Mouse (Mus musculus) stomach, embryonic 14.5 days (tissue): ENCODE data around the gene Kantr. TPM values are rescaled to one million over a fixed set of nuclear protein-coding genes. Genes with fewer than 3 reads are reported as not detected.
A peak's percentile ranks its signal among the peaks of the same experiment; 100 is the strongest.
"Not testable (repeated sequence)": the region's sequence is repeated elsewhere in the genome, so short reads cannot be mapped to it uniquely, and the experiment has no call there.

Experiments used
- ATAC-seq: fragments of 200-750 bp; cut with Nextera tagmentation; 2 replicates; pipeline ENCODE4 v1.8.0; 2017; ENCODE audit warnings: low read depth, moderate TSS enrichment; ENCODE audit not compliant: insufficient number of reproducible peaks, insufficient read depth, low FRiP score
- H3K27ac ChIP-seq: fragments of 300-500 bp; sonication (generic); 2 replicates; pipeline ENCODE4 v1.5.1; 2014; ENCODE audit warnings: mild to moderate bottlenecking, low read length, moderate library complexity, mixed read lengths
- H3K27me3 ChIP-seq: fragments of 300-500 bp; sonication (generic); 2 replicates; pipeline ENCODE4 v1.6.1; 2014; ENCODE audit warnings: low read length, control low read depth, mixed read lengths; ENCODE audit not compliant: control insufficient read depth, insufficient read depth
- H3K36me3 ChIP-seq: fragments of 300-500 bp; sonication (generic); 2 replicates; pipeline ENCODE4 v1.6.1; 2014; ENCODE audit warnings: mild to moderate bottlenecking, control low read depth, low read length, moderate library complexity, mixed read lengths; ENCODE audit not compliant: control insufficient read depth, insufficient read depth
- H3K4me1 ChIP-seq: fragments of 300-500 bp; sonication (generic); 2 replicates; pipeline ENCODE4 v1.6.1; 2014; ENCODE audit warnings: low read length, control low read depth, mixed read lengths; ENCODE audit not compliant: control insufficient read depth, insufficient read depth
- H3K4me2 ChIP-seq: fragments of 300-500 bp; sonication (generic); replicated peaks from 2 replicates; pipeline ENCODE4 v1.6.1; 2014; ENCODE audit warnings: low read depth, low read length, control low read depth
- H3K4me3 ChIP-seq: fragments of 300-500 bp; sonication (generic); 2 replicates; pipeline ENCODE4 v1.5.1; 2014; ENCODE audit warnings: low read depth, low read length, control low read depth
- H3K9ac ChIP-seq: fragments of 300-500 bp; sonication (generic); replicated peaks from 2 replicates; pipeline ENCODE4 v1.6.1; 2014; ENCODE audit warnings: low read depth, mild to moderate bottlenecking, control low read depth, low read length, moderate library complexity, mixed read lengths
- H3K9me3 ChIP-seq: fragments of 300-500 bp; sonication (generic); 2 replicates; pipeline ENCODE4 v1.6.1; 2016; ENCODE audit warnings: low read depth, low read length, control low read depth; ENCODE audit not compliant: control insufficient read depth
- WGBS: fragments of 180-500 bp; shearing (Covaris S2); extraction: QIAGEN DNeasy Blood & Tissue Kit; methylation state at CpG from one replicate; pipeline ENCODE4 v1.1.7; 2014; 5-methylcytosine and 5-hydroxymethylcytosine counted together
- polyA plus RNA-seq: library from polyadenylated mRNA; unstranded; fragments of >200 nt; fragmentation: Nextera tagmentation; extraction: Ambion mirVana; gene quantifications from 2 replicates; pipeline ENCODE4 v1.2.1, GENCODE M21; 2014

The Kantr gene
- polyA plus RNA-seq, 1 experiment from 2014 or later: 25.9 TPM

GRCm38 (mm10) chrX:152320535-152320934 lies 6.8 kb downstream of the Kantr start:
- no peak for ATAC-seq
- Histone ChIP-seq H3K4me2 (no peak overlapping the region), H3K27ac (no peak overlapping the region), H3K4me3 (no peak overlapping the region), H3K36me3 (no peaks in the 10 kb centered on the region), H3K9ac (no peak overlapping the region), H3K27me3 (no peaks in the 10 kb centered on the region), H3K9me3 (no peaks in the 10 kb centered on the region), H3K4me1 (no peaks in the 10 kb centered on the region)
- WGBS: 59% methylated on average over 4 of the region's 4 CpGs

- Histone ChIP-seq H3K4me1 (no peaks in the 10 kb centered on the region), H3K36me3 (no peaks in the 10 kb centered on the region), H3K27ac (no peak overlapping the region), H3K27me3 (no peaks in the 10 kb centered on the region), H3K4me3 (no peak overlapping the region), H3K9ac (no peak overlapping the region), H3K9me3 (no peaks in the 10 kb centered on the region), H3K4me2 (no peak overlapping the region)
- WGBS: 54% methylated on average over 2 of the region's 2 CpGs
- ATAC-seq: peak; percentile 46; the same call in 1 of the 2 replicates
Observed at GRCm38 (mm10) chrX:152307942-152308341, 19.4 kb downstream of the Kantr start.

- Histone ChIP-seq H3K9me3 (no peaks in the 10 kb centered on the region), H3K27ac (no peak overlapping the region)
- ATAC-seq: no peak; the same call in 1 of the 2 replicates
Observed at GRCm38 (mm10) chrX:152307371-152307770, 19.9 kb downstream of the Kantr start.

GRCm38 (mm10) chrX:152306224-152306623 lies 21.1 kb downstream of the Kantr start:
- Histone ChIP-seq H3K4me3 (no peak overlapping the region), H3K4me2 (no peak overlapping the region), H3K4me1 (no peaks in the 10 kb centered on the region), H3K27ac (no peak overlapping the region), H3K27me3 (no peaks in the 10 kb centered on the region), H3K36me3 (no peaks in the 10 kb centered on the region), H3K9ac (no peak overlapping the region), H3K9me3 (no peaks in the 10 kb centered on the region)
- 74% methylated on average over 2 of the region's 2 CpGs for WGBS
- no peak for ATAC-seq

More at GRCm38 (mm10) chrX:152307371-152307770, 19.9 kb downstream of the Kantr start:
- Histone ChIP-seq H3K4me1 (no peaks in the 10 kb centered on the region), H3K4me2 (no peak overlapping the region), H3K9ac (no peak overlapping the region), H3K36me3 (no peaks in the 10 kb centered on the region), H3K27me3 (no peaks in the 10 kb centered on the region), H3K4me3 (no peak overlapping the region)

- not testable (repeated sequence) for H3K36me3 ChIP-seq, H3K27ac ChIP-seq
Observed at GRCm38 (mm10) chrX:152287026-152287425, 40.3 kb downstream of the Kantr start.

GRCm38 (mm10) chrX:152284746-152285145 lies 42.5 kb downstream of the Kantr start:
- Histone ChIP-seq H3K36me3 (no peaks in the 10 kb centered on the region), H3K4me3 (no peak overlapping the region), H3K9ac (no peak overlapping the region), H3K4me2 (no peak overlapping the region), H3K4me1 (no peaks in the 10 kb centered on the region), H3K27me3 (no peaks in the 10 kb centered on the region), H3K9me3 (no peaks in the 10 kb centered on the region), H3K27ac (no peak overlapping the region)
- WGBS: 71% methylated on average over 3 of the region's 3 CpGs
- no peak for ATAC-seq

More at GRCm38 (mm10) chrX:152287026-152287425, 40.3 kb downstream of the Kantr start:
- not testable (repeated sequence) for H3K9me3 ChIP-seq, H3K9ac ChIP-seq, H3K27me3 ChIP-seq, H3K4me1 ChIP-seq, ATAC-seq, H3K4me3 ChIP-seq, H3K4me2 ChIP-seq
- 67% methylated on average over 1 of the region's 1 CpGs for WGBS

GRCm38 (mm10) chrX:152279384-152279783 lies 47.9 kb downstream of the Kantr start:
- Histone ChIP-seq H3K36me3 (peaks cover 7% of the 10 kb centered on the region; the same call in 1 of the 2 replicates), H3K4me2 (no peak overlapping the region), H3K4me3 (no peak overlapping the region), H3K9ac (no peak overlapping the region), H3K27ac (no peak overlapping the region), H3K27me3 (no peaks in the 10 kb centered on the region), H3K9me3 (no peaks in the 10 kb centered on the region), H3K4me1 (no peaks in the 10 kb centered on the region)
- no peak for ATAC-seq
- WGBS: 89% methylated on average over 6 of the region's 6 CpGs

- Histone ChIP-seq H3K4me2 (no peak overlapping the region), H3K27ac (no peak overlapping the region), H3K9me3 (no peaks in the 10 kb centered on the region), H3K36me3 (peaks cover 60% of the 10 kb centered on the region), H3K4me1 (no peaks in the 10 kb centered on the region), H3K27me3 (no peaks in the 10 kb centered on the region), H3K4me3 (no peak overlapping the region), H3K9ac (no peak overlapping the region)
- 95% methylated on average over 11 of the region's 11 CpGs for WGBS
- ATAC-seq: no peak
Observed at GRCm38 (mm10) chrX:152271189-152271588, 56.1 kb downstream of the Kantr start.
